Mouse (Mus musculus): ENCODE measurements at regions not wholly inside any gene's neighbourhood (a gene's known extent, or its start where the extent isn't known, plus 50 kb on each side); places are given as distances from the start of the nearest gene placed in this dataset.
A peak's percentile ranks its signal among the peaks of the same experiment; 100 is the strongest.

DNA sequence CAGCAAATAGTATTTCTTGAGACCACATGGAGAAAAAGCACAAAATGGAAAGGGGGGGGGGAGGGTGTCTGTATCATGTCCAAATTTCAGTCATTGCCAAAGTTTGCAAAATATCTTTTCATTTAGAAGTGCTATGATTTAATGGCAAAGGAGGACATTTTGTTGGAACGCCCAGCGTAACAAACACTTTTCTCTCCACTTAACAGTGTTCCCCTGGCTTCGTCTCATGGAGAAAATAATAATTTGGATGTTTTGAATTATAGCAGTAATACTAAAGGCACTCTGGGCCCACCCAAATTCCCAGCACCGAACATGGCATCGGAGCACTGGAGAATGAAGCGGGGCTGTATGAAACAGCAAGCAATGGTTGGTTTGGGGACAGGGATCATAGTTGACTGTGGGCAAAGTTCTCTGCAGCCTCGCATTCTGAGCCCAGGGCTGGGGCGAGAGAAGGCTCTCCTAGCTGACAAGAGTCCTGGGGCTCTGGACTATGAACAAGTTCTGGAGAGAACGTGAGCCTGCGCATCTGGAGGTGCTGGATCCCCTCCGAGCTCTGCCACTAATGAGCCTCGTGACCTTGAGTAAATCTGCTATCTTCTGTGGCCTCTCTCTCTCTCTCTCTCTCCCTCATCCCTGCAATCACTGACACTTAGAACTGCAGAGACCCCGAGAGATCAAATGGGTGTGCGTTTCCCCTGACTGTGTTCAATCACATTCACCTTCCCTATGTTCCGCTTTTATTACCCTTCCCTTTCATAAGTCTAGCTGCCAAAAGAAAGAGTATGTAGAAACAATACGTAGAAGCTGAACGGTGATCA lies 586.5 kb upstream of the Clint1 start:
- H3K27me3 ChIP-seq = no peaks in the 10 kb centered on the region
- peak overlapping the region; percentile 71 for H3K27ac ChIP-seq
- H3K4me3 ChIP-seq = no peak overlapping the region
- WGBS = 45% methylated on average over 17 of the region's 17 CpGs
- no peaks in the 10 kb centered on the region for H3K36me3 ChIP-seq
- H3K9me3 ChIP-seq = no peaks in the 10 kb centered on the region
- no peak overlapping the region for H3K9ac ChIP-seq
- H3K4me2 ChIP-seq = 0 out of 2 replicates have a peak overlapping the region, but pooled peaks have one; percentile 19
- ATAC-seq (ENCODE audit: borderline replicate concordance, extremely low read depth, low FRiP score, low TSS enrichment) = peak; percentile 37; the same call in 1 of the 2 replicates
- H3K4me1 ChIP-seq = peaks cover 19% of the 10 kb centered on the region

- Histone ChIP-seq H3K4me2 (0 out of 2 replicates have a peak overlapping the region, but pooled peaks have one; percentile 19), H3K9me3 (no peaks in the 10 kb centered on the region), H3K4me1 (peaks cover 19% of the 10 kb centered on the region), H3K27ac (peak overlapping the region; percentile 71), H3K4me3 (no peak overlapping the region), H3K36me3 (no peaks in the 10 kb centered on the region), H3K9ac (no peak overlapping the region), H3K27me3 (no peaks in the 10 kb centered on the region)
- 48% methylated on average over 4 of the region's 4 CpGs for WGBS
- ATAC-seq (ENCODE audit: borderline replicate concordance, extremely low read depth, low FRiP score, low TSS enrichment) = peak; percentile 55; the same call in 1 of the 2 replicates
Observed at GRCm38 (mm10) chr11:45265989-45266302, 585.9 kb upstream of the Clint1 start.

DNA sequence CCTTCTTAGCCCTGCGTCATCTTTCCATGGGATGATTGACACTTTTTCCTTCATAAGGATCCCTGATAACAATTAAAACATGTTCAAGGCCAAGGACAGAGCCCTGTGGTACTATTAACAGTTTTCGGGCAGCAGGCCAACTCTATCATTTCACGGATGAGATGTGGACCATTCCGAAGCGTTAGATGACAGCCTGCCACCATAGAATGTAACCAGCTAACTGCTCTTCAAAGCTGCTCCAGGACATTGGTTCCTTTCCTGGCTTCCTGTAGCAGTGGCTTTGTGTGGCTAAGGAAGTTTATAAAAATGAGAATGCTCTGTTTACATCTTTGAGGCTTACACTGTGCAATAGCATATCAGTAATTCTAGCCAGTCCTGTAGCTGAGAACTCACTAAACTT lies 582.6 kb upstream of the Clint1 start:
- H3K9me3 ChIP-seq = no peaks in the 10 kb centered on the region
- no peak overlapping the region for H3K4me2 ChIP-seq
- no peaks in the 10 kb centered on the region for H3K27me3 ChIP-seq
- H3K4me1 ChIP-seq = peaks cover 18% of the 10 kb centered on the region
- no peaks in the 10 kb centered on the region for H3K36me3 ChIP-seq
- ATAC-seq (ENCODE audit: borderline replicate concordance, extremely low read depth, low FRiP score, low TSS enrichment) = peak; percentile 48; the same call in 1 of the 2 replicates
- H3K9ac ChIP-seq = no peak overlapping the region
- H3K4me3 ChIP-seq = no peak overlapping the region
- H3K27ac ChIP-seq = peak overlapping the region; percentile 20; the same call in 1 of the 2 replicates
- WGBS = 25% methylated on average over 5 of the region's 5 CpGs

DNA sequence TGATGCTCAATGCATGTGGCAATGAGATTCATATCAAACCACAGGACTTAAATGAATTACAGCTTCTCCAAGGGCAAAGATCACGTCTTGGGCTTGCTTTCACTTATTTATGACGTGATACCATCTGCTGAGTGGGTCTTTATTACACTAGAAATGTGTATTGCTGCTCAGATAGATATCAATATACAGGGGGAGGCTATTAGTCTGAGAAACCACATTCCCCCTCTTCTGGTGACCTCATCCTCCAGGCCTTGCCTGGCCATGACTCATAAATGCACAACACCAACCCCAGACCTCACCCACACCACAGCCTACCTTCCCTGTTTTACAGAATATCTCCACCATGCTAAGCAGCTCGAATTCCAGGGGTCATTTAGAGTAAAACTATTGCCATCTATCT lies 580.6 kb upstream of the Clint1 start:
- 57% methylated on average over 3 of the region's 3 CpGs for whole genome bisulfite sequencing
- Histone ChIP-seq H3K9ac (no peak overlapping the region), H3K9me3 (no peaks in the 10 kb centered on the region), H3K27ac (no peak overlapping the region), H3K36me3 (no peaks in the 10 kb centered on the region), H3K4me2 (no peak overlapping the region), H3K27me3 (no peaks in the 10 kb centered on the region), H3K4me1 (peaks cover 11% of the 10 kb centered on the region), H3K4me3 (no peak overlapping the region)
- ATAC-seq (ENCODE audit: borderline replicate concordance, extremely low read depth, low FRiP score, low TSS enrichment) = no peak

- WGBS = 54% methylated on average over 10 of the region's 10 CpGs
- Histone ChIP-seq H3K9ac (no peak overlapping the region), H3K4me1 (peaks cover under 1% of the 10 kb centered on the region; the same call in 1 of the 2 replicates), H3K36me3 (no peaks in the 10 kb centered on the region), H3K27me3 (no peaks in the 10 kb centered on the region), H3K27ac (no peak overlapping the region), H3K4me2 (no peak overlapping the region), H3K9me3 (no peaks in the 10 kb centered on the region), H3K4me3 (no peak overlapping the region)
- no peak; the same call in 1 of the 2 replicates for ATAC-seq (ENCODE audit: borderline replicate concordance, extremely low read depth, low FRiP score, low TSS enrichment)
Observed at GRCm38 (mm10) chr11:45274446-45275119, 577.3 kb upstream of the Clint1 start.

DNA sequence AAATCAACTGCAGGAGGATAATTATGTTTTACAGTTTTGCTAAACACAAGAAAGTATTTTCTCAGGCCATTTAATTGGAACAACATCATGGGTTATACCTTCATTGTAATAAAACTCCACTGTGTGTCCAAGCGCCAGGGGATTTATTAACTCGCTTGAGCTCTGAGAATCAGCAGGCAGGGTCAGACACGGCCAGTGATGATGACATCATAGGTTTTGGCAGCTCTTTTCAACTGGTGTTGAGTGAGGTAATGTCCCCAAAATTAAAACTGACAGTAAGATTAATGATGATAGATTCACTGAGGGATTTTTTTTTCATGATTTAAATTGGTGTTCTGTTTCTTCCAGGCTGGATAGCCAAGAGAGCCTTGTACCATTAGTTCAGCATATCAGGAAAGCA lies 576.7 kb upstream of the Clint1 start:
- H3K27ac ChIP-seq = no peak overlapping the region
- 43% methylated on average over 3 of the region's 3 CpGs for WGBS
- no peak for ATAC-seq (ENCODE audit: borderline replicate concordance, extremely low read depth, low FRiP score, low TSS enrichment)

DNA sequence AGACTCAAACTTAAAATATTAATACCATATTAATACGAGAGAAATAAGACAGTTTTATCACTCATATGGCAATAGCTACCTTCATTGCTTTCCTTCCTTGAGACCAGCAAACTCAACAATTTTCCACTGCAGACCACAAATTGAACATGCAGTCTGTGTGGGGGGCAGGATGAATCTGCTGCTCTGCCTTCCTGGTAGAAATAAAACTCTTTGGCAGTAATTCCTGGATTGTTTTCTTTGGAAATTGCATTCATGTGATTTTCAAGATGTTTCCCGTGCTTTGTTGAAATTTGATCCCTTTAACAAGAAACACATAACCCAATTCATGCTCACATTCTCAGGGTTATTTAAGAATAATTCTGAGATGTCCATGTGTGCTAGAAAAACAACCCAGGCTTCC lies 555.1 kb upstream of the Clint1 start:
- H3K27ac ChIP-seq = no peak overlapping the region
- no peaks in the 10 kb centered on the region for H3K36me3 ChIP-seq
- no peak overlapping the region for H3K9ac ChIP-seq
- H3K27me3 ChIP-seq = no peaks in the 10 kb centered on the region
- no peak overlapping the region for H3K4me2 ChIP-seq
- no peaks in the 10 kb centered on the region for H3K4me1 ChIP-seq
- H3K4me3 ChIP-seq = no peak overlapping the region
- no peaks in the 10 kb centered on the region for H3K9me3 ChIP-seq
- no peak for ATAC-seq (ENCODE audit: borderline replicate concordance, extremely low read depth, low FRiP score, low TSS enrichment)
- 53% methylated on average over 2 of the region's 2 CpGs for WGBS

More for the DNA sequence above, 576.7 kb upstream of the Clint1 start:
- H3K27me3 ChIP-seq = no peaks in the 10 kb centered on the region
- H3K4me1 ChIP-seq = no peaks in the 10 kb centered on the region
- no peak overlapping the region for H3K9ac ChIP-seq
- H3K36me3 ChIP-seq = no peaks in the 10 kb centered on the region
- no peak overlapping the region for H3K4me2 ChIP-seq
- no peak overlapping the region for H3K4me3 ChIP-seq
- H3K9me3 ChIP-seq = no peaks in the 10 kb centered on the region

DNA sequence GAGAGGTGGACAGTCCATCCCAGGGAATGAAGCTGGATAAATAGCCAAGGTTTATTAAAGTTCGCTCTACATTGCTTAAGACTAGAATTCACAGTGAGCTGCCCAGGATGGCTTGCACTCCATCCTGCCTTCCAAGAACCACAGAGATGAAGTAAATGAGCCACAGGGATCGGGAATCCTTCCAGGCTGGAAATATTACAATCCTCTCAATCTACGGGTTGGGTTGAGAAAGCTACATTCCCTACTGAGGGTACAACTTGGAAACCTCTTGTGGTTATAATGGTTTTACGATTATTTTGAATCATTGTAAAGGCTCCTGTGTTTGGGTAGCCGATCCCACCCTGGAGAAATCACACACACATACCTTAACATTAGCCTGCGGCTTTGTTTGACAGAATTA lies 539.9 kb upstream of the Clint1 start:
- Histone ChIP-seq H3K4me3 (no peak overlapping the region), H3K9ac (no peak overlapping the region), H3K9me3 (no peaks in the 10 kb centered on the region), H3K27ac (no peak overlapping the region), H3K36me3 (no peaks in the 10 kb centered on the region), H3K4me1 (no peaks in the 10 kb centered on the region), H3K4me2 (no peak overlapping the region), H3K27me3 (no peaks in the 10 kb centered on the region)
- WGBS = 81% methylated on average over 6 of the region's 6 CpGs
- ATAC-seq (ENCODE audit: borderline replicate concordance, extremely low read depth, low FRiP score, low TSS enrichment) = no peak

DNA sequence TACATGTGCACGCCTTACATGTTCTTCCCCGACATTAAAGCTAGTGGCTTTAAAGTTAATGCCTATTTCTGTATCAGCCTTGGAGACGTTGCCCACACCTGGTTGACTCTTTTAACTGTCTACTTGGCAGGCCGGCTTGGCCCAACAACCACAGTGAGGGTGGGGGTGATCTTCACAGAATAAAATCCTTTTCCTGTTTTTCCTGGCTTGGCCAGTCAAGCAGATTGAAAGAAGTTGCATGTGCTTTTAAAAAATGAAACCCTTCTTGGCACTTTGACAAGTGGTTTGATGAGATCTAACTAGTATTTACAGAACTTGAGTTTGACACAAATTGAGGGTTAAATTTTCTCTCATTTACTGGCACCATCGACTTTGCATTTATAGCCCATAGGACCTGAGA lies 528.1 kb upstream of the Clint1 start:
- Histone ChIP-seq H3K4me1 (no peaks in the 10 kb centered on the region), H3K4me3 (no peak overlapping the region), H3K4me2 (no peak overlapping the region), H3K9me3 (no peaks in the 10 kb centered on the region), H3K27me3 (no peaks in the 10 kb centered on the region), H3K27ac (no peak overlapping the region), H3K9ac (no peak overlapping the region), H3K36me3 (no peaks in the 10 kb centered on the region)
- WGBS = 72% methylated on average over 5 of the region's 5 CpGs
- ATAC-seq (ENCODE audit: borderline replicate concordance, extremely low read depth, low FRiP score, low TSS enrichment) = no peak

- H3K4me2 ChIP-seq = no peak overlapping the region
- H3K36me3 ChIP-seq = no peaks in the 10 kb centered on the region
- no peak overlapping the region for H3K4me3 ChIP-seq
- ATAC-seq (ENCODE audit: borderline replicate concordance, extremely low read depth, low FRiP score, low TSS enrichment) = no peak
- no peak overlapping the region for H3K9ac ChIP-seq
- H3K27me3 ChIP-seq = no peaks in the 10 kb centered on the region
- no peaks in the 10 kb centered on the region for H3K9me3 ChIP-seq
- WGBS = 64% methylated on average over 2 of the region's 2 CpGs
- H3K4me1 ChIP-seq = no peaks in the 10 kb centered on the region
- no peak overlapping the region for H3K27ac ChIP-seq
Observed at GRCm38 (mm10) chr11:45330319-45330718, 521.5 kb upstream of the Clint1 start.

- H3K9ac ChIP-seq = no peak overlapping the region
- H3K36me3 ChIP-seq = no peaks in the 10 kb centered on the region
- H3K9me3 ChIP-seq = no peaks in the 10 kb centered on the region
- ATAC-seq (ENCODE audit: borderline replicate concordance, extremely low read depth, low FRiP score, low TSS enrichment) = no peak
- no peak overlapping the region for H3K4me2 ChIP-seq
- WGBS = 51% methylated on average over 3 of the region's 3 CpGs
- no peaks in the 10 kb centered on the region for H3K4me1 ChIP-seq
- no peak overlapping the region for H3K27ac ChIP-seq
- H3K27me3 ChIP-seq = no peaks in the 10 kb centered on the region
- H3K4me3 ChIP-seq = no peak overlapping the region
Observed at GRCm38 (mm10) chr11:45333756-45334155, 518.1 kb upstream of the Clint1 start.

GRCm38 (mm10) chr11:45349331-45349730 lies 502.5 kb upstream of the Clint1 start:
- no peaks in the 10 kb centered on the region for H3K9me3 ChIP-seq
- no peaks in the 10 kb centered on the region for H3K27me3 ChIP-seq
- no peaks in the 10 kb centered on the region for H3K36me3 ChIP-seq
- H3K4me3 ChIP-seq = no peak overlapping the region
- H3K9ac ChIP-seq = no peak overlapping the region
- no peak for ATAC-seq (ENCODE audit: borderline replicate concordance, extremely low read depth, low FRiP score, low TSS enrichment)
- no peak overlapping the region for H3K27ac ChIP-seq
- no peaks in the 10 kb centered on the region for H3K4me1 ChIP-seq
- no peak overlapping the region for H3K4me2 ChIP-seq
